In the genomic region with DNA sequence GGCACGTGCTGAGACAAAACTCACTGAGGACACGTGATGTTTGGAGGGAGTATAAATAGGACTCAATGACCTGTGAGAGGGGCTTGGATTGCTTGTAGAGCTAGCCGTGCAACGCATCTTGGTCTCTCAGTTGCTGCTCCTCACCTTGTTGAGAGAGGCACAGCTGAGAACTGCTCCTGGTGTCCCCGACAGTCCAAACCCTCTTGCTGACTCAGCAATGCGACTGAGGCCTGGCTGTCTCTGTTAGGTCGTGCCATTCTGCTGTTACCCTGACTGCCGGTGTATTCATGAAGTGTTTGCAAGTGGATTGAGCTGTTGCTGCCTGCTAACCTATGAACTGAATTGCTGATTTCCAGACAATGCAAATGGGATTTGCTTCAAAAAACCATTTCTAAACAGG, we compare ENCODE assay signal across 22 mouse cellular contexts. TPM values are rescaled to one million over a fixed set of nuclear protein-coding genes. Genes with fewer than 3 reads are reported as not detected.
"Had no signal": no experiment of that assay in that cellular context is flagged by ENCODE, and none has a peak within 500 bp of the region (broad histone marks: within the 10 kb centered on the region; RNA-seq: fewer than 3 reads in every experiment).

No protein-coding gene starts in this region.

- H3K9me3 ChIP-seq: lung, embryonic 15.5 days; megakaryocyte, embryonic 14.5 days; neural tube, embryonic 12.5 days; stomach, embryonic 15.5 days had no signal

- H3K27ac ChIP-seq: lung, embryonic 15.5 days; macrophage; neural tube, embryonic 12.5 days; stomach, embryonic 15.5 days; stomach, postnatal 0 days had no signal

- H3K9ac ChIP-seq: liver, postnatal 0 days; lung, embryonic 15.5 days; neural tube, embryonic 12.5 days; stomach, embryonic 15.5 days had no signal

- H3K4me2 ChIP-seq: lung, embryonic 15.5 days; midbrain, embryonic 11.5 days; neural tube, embryonic 12.5 days; stomach, embryonic 15.5 days had no signal

- H3K36me3 ChIP-seq: lung, embryonic 15.5 days; neural tube, embryonic 12.5 days; stomach, embryonic 15.5 days had no signal

- H3K27me3 ChIP-seq: lung, embryonic 15.5 days; megakaryocyte, embryonic 14.5 days; neural tube, embryonic 12.5 days; stomach, embryonic 15.5 days had no signal

- H3K4me3 ChIP-seq: lung, embryonic 15.5 days; megakaryocyte, embryonic 14.5 days; neural tube, embryonic 12.5 days; stomach, embryonic 15.5 days had no signal

- DNase-seq: liver, postnatal 0 days; lung, adult 2 months; lung, postnatal 14 days; lung, postnatal 36 days; midbrain, embryonic 14.5 days; right cerebral cortex, postnatal 14 days; thymus, adult 2 months; thymus, postnatal 25 days; thymus, postnatal 4 days had no signal

- ATAC-seq: liver, postnatal 0 days; lung, postnatal 0 days had no signal

RNA-seq across cellular contexts. Expression of a gene that starts 6.6 kb away (rescaled TPM):
- polyA plus RNA-seq: liver, postnatal 0 days; macrophage; urinary bladder, adult 2 months had no signal

RNA-seq across cellular contexts. Expression of a gene that starts 16.2 kb away (rescaled TPM):
- total RNA-seq: neutrophil, adult 5-6 weeks had no signal

RNA-seq across cellular contexts. Expression of a gene that starts 16.8 kb away (rescaled TPM):
- total RNA-seq: megakaryocyte progenitor cell, adult 5-6 weeks; monocyte, adult 5-6 weeks; neutrophil, adult 5-6 weeks had no signal
- polyA plus RNA-seq: lung, adult 2 months; lung, postnatal 0 days; macrophage; spleen, adult 2 months; thymus, adult 2 months had no signal

RNA-seq across cellular contexts. Expression of a gene that starts 31.8 kb away (rescaled TPM):
- total RNA-seq: megakaryocyte progenitor cell, adult 5-6 weeks; monocyte, adult 5-6 weeks; neutrophil, adult 5-6 weeks had no signal
- polyA plus RNA-seq: macrophage had no signal
